Mouse (Mus musculus) CH12.LX (cell line): ENCODE measurements at regions not wholly inside any gene's neighbourhood (a gene's known extent, or its start where the extent isn't known, plus 50 kb on each side); places are given as distances from the start of the nearest gene placed in this dataset.

Experiments used
- DNase-seq: peaks from one replicate; pipeline ENCODE4 v3.0.0-alpha.2; 2013; ENCODE audit errors: extremely low read depth
- H3K27ac ChIP-seq: 2 replicates; pipeline ENCODE4 v1.5.1; 2012; ENCODE audit warnings: low read depth, mild to moderate bottlenecking, control low read depth, moderate library complexity; ENCODE audit not compliant: insufficient read depth
- H3K27me3 ChIP-seq: replicated peaks from 2 replicates; pipeline ENCODE3; 2012; ENCODE audit warnings: inconsistent platforms
- H3K36me3 ChIP-seq, 2 experiments: replicated peaks in 1 of 2; 2 replicates each; pipeline versions ENCODE3 to v1.6.1; 2012; ENCODE audit warnings: inconsistent platforms in 1 of 2, low read length in 1 of 2, mild to moderate bottlenecking in 1 of 2, mixed read lengths in 1 of 2, moderate library complexity in 1 of 2; ENCODE audit not compliant: control insufficient read depth in 1 of 2, insufficient read depth in 1 of 2
- H3K4me1 ChIP-seq, 2 experiments: 2 replicates each; pipeline ENCODE4 v1.6.1; 2012; ENCODE audit warnings: inconsistent platforms in 1 of 2, moderate library complexity in 1 of 2; ENCODE audit not compliant: insufficient read depth in 2 of 2, control insufficient read depth in 1 of 2
- H3K4me2 ChIP-seq: 2 replicates; pipeline ENCODE4 v1.6.1; 2012; ENCODE audit warnings: low read depth, mild to moderate bottlenecking, control low read depth; ENCODE audit not compliant: poor library complexity, insufficient read depth, severe bottlenecking
- H3K4me3 ChIP-seq, 3 experiments: fragments of 150-350 bp in 1 of 3; sonication (generic) in 1 of 3; replicated peaks in 1 of 3; 2 replicates each; pipeline versions ENCODE3 to v1.5.1; 2011 to 2012; ENCODE audit warnings: low read depth in 2 of 3, low read length in 2 of 3, mild to moderate bottlenecking in 2 of 3, moderate library complexity in 2 of 3, control low read depth in 1 of 3, improper control_type of control experiment in 1 of 3, inconsistent platforms in 1 of 3, mixed read lengths in 1 of 3; ENCODE audit not compliant: poor library complexity in 1 of 3
- H3K79me2 ChIP-seq: replicated peaks from 2 replicates; pipeline ENCODE4 v1.6.1; 2012; ENCODE audit warnings: mild to moderate bottlenecking, moderate library complexity; ENCODE audit not compliant: control insufficient read depth, poor library complexity, insufficient read depth, severe bottlenecking; ENCODE audit errors: extremely low read depth
- H3K9ac ChIP-seq: 2 replicates; pipeline ENCODE4 v1.6.1; 2012; ENCODE audit warnings: low read depth, mild to moderate bottlenecking, control low read depth, moderate library complexity; ENCODE audit not compliant: insufficient read depth
- H3K9me3 ChIP-seq: replicated peaks from 2 replicates; pipeline ENCODE3; 2012; ENCODE audit warnings: low read length, inconsistent platforms, mixed read lengths
- CHD1 ChIP-seq: IDR thresholded peaks from 2 replicates; pipeline ENCODE4 v1.6.1; 2012; ENCODE audit warnings: low read depth, low read length, improper control_type of control experiment, inconsistent platforms
- CTCF ChIP-seq, 2 experiments: IDR thresholded peaks in 1 of 2; conservative IDR thresholded peaks in 1 of 2; 2 replicates each; pipeline ENCODE4 v1.5.1; 2011 to 2012; ENCODE audit warnings: low read depth in 2 of 2, low read length in 2 of 2, improper control_type of control experiment in 1 of 2, inconsistent platforms in 1 of 2, mild to moderate bottlenecking in 1 of 2, moderate library complexity in 1 of 2
- E2F4 ChIP-seq: IDR thresholded peaks from 2 replicates; pipeline ENCODE4 v1.6.1; 2011; ENCODE audit warnings: low read depth, low read length, improper control_type of control experiment; ENCODE audit not compliant: insufficient replicate concordance
- ELF1 ChIP-seq: IDR thresholded peaks from 2 replicates; pipeline ENCODE4 v1.6.1; 2014; ENCODE audit warnings: low read depth, mild to moderate bottlenecking, inconsistent platforms, low read length, improper control_type of control experiment
- EP300 ChIP-seq: IDR thresholded peaks from 2 replicates; pipeline ENCODE4 v1.6.1; 2011; ENCODE audit warnings: low read length, improper control_type of control experiment
- IRF4 ChIP-seq: IDR thresholded peaks from 2 replicates; pipeline ENCODE4 v1.6.1; 2014; ENCODE audit warnings: low read depth, mild to moderate bottlenecking, inconsistent platforms, low read length, improper control_type of control experiment
- JUND ChIP-seq: conservative IDR thresholded peaks from 2 replicates; pipeline ENCODE4 v1.6.1; 2011; ENCODE audit warnings: low read depth, low read length, improper control_type of control experiment
- KAT2A ChIP-seq: IDR thresholded peaks from 2 replicates; pipeline ENCODE4 v1.6.1; 2012; ENCODE audit warnings: low read length, improper control_type of control experiment, inconsistent platforms; ENCODE audit not compliant: insufficient replicate concordance
- MAFK ChIP-seq: IDR thresholded peaks from 2 replicates; pipeline ENCODE4 v1.6.1; 2011; ENCODE audit warnings: low read length, improper control_type of control experiment; ENCODE audit not compliant: insufficient replicate concordance
- MAZ ChIP-seq: IDR thresholded peaks from 2 replicates; pipeline ENCODE4 v1.6.1; 2012; ENCODE audit warnings: low read depth, mild to moderate bottlenecking, inconsistent platforms, low read length, improper control_type of control experiment, moderate library complexity
- MEF2A ChIP-seq: IDR thresholded peaks from 2 replicates; pipeline ENCODE4 v1.6.1; 2014; ENCODE audit warnings: low read depth, mild to moderate bottlenecking, inconsistent platforms, low read length, improper control_type of control experiment, borderline replicate concordance
- MXI1 ChIP-seq: IDR thresholded peaks from 2 replicates; pipeline ENCODE4 v1.6.1; 2011; ENCODE audit warnings: mild to moderate bottlenecking, low read depth, low read length, improper control_type of control experiment
- MYC ChIP-seq: IDR thresholded peaks from 2 replicates; pipeline ENCODE4 v1.6.1; 2011; ENCODE audit warnings: low read depth, mild to moderate bottlenecking, improper control_type of control experiment, low read length
- NELFE ChIP-seq: IDR thresholded peaks from 2 replicates; pipeline ENCODE4 v1.6.1; 2011; ENCODE audit warnings: low read depth, low read length, improper control_type of control experiment
- NRF1 ChIP-seq: IDR thresholded peaks from 2 replicates; pipeline ENCODE4 v1.6.1; 2014; ENCODE audit warnings: low read depth, mild to moderate bottlenecking, inconsistent platforms, low read length, improper control_type of control experiment, moderate library complexity
- PAX5 ChIP-seq: IDR thresholded peaks from 2 replicates; pipeline ENCODE4 v1.6.1; 2012; ENCODE audit warnings: low read length, inconsistent platforms, mixed read lengths
- POLR2A ChIP-seq: IDR thresholded peaks from 2 replicates; pipeline ENCODE4 v1.6.1; 2011; ENCODE audit warnings: low read depth, mild to moderate bottlenecking, improper control_type of control experiment, low read length
- RAD21 ChIP-seq: IDR thresholded peaks from 2 replicates; pipeline ENCODE4 v1.6.1; 2011; ENCODE audit warnings: low read depth, mild to moderate bottlenecking, low read length, improper control_type of control experiment, moderate library complexity
- RCOR1 ChIP-seq: conservative IDR thresholded peaks from 2 replicates; pipeline ENCODE4 v1.6.1; 2012; ENCODE audit warnings: low read depth, mild to moderate bottlenecking, inconsistent platforms, low read length, improper control_type of control experiment
- SIN3A ChIP-seq: IDR thresholded peaks from 2 replicates; pipeline ENCODE4 v1.6.1; 2012; ENCODE audit warnings: low read length, improper control_type of control experiment, inconsistent platforms
- TBP ChIP-seq: conservative IDR thresholded peaks from 2 replicates; pipeline ENCODE4 v1.6.1; 2011; ENCODE audit warnings: low read depth, low read length, improper control_type of control experiment
- TCF12 ChIP-seq: IDR thresholded peaks from 2 replicates; pipeline ENCODE4 v1.6.1; 2014; ENCODE audit warnings: low read depth, mild to moderate bottlenecking, inconsistent platforms, low read length, improper control_type of control experiment
- UBTF ChIP-seq: IDR thresholded peaks from 2 replicates; pipeline ENCODE4 v1.6.1; 2012; ENCODE audit warnings: low read depth, mild to moderate bottlenecking, inconsistent platforms, low read length, improper control_type of control experiment, moderate library complexity
- USF2 ChIP-seq: conservative IDR thresholded peaks from 2 replicates; pipeline ENCODE4 v1.6.1; 2011; ENCODE audit warnings: low read depth, low read length, improper control_type of control experiment
- ZC3H11A ChIP-seq: IDR thresholded peaks from 2 replicates; pipeline ENCODE4 v1.6.1; 2012; ENCODE audit warnings: low read depth, mild to moderate bottlenecking, inconsistent platforms, low read length, improper control_type of control experiment
- ZMIZ1 ChIP-seq: IDR thresholded peaks from 2 replicates; pipeline ENCODE4 v1.6.1; 2012; ENCODE audit warnings: low read depth, mild to moderate bottlenecking, inconsistent platforms, low read length, improper control_type of control experiment
- dilution Hi-C: fragments of 300-500 bp; cut with MboI; formaldehyde crosslinking; loops from 2 replicates; pipeline ENCODE4 v1.14.3; 2020; ENCODE audit warnings: low sequenced_read_pairs; ENCODE audit not compliant: extremely low pct_unique_long_range_greater_than_20kb, extremely low pct_ligation_motif_present
- in situ Hi-C: fragments of 300-500 bp; cut with MboI; formaldehyde crosslinking; loops from 3 replicates; pipeline ENCODE4 v1.14.3; 2019; ENCODE audit warnings: low sequenced_read_pairs, low pct_ligation_motif_present, low pct_unique_long_range_greater_than_20kb, mixed read lengths

DNA sequence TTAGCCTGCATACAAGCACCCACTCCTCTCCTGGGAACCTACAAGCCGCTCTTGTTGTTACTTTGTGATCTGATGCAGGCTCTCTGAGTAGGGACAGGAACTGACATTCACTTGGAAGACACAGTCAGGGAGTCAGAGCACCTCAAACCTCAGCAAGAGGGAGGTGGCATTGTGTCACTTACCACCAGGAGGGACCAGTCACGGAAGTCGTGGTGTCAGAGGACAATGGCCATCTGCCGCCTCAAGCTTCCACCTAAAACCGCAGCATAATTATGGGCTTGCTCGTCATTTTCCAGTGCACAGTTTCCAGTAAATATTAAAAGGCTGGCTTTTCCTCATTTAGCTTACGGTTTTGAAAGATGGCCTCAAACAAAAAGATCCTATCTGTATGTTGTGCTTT, 78.1 kb upstream of the Mki67 start:
- no peak for DNase-seq
- dilution Hi-C loops (no loop called here), in situ Hi-C loops (no loop called here)
- no peaks in the 10 kb centered on the region for H3K9me3 ChIP-seq
- no peak overlapping the region for H3K4me3 ChIP-seq
- H3K9ac ChIP-seq, result no peak overlapping the region
- H3K27ac ChIP-seq, result no peak overlapping the region
- H3K4me2 ChIP-seq, result no peak overlapping the region
- peaks cover 48% of the 10 kb centered on the region for H3K27me3 ChIP-seq
- no peaks in the 10 kb centered on the region for H3K36me3 ChIP-seq
- H3K79me2 ChIP-seq, result no peaks in the 10 kb centered on the region
- peaks cover 0 to 6% of the 10 kb centered on the region in 2 experiments; a peak in 1 of 4 replicates for H3K4me1 ChIP-seq
- TF ChIP-seq CHD1 (no peak), USF2 (no peak), MAFK (no peak), EP300 (no peak), ELF1 (no peak), MAZ (no peak), ZC3H11A (no peak), KAT2A (no peak), SIN3A (no peak), MEF2A (no peak), RCOR1 (no peak), UBTF (no peak), TBP (no peak), ZMIZ1 (no peak), RAD21 (no peak), POLR2A (no peak)

GRCm38 (mm10) chr7:135794679-135795078, 78.5 kb upstream of the Mki67 start:
- H3K27me3 ChIP-seq, result peaks cover 48% of the 10 kb centered on the region
- no peak overlapping the region for H3K4me3 ChIP-seq
- H3K79me2 ChIP-seq, result no peaks in the 10 kb centered on the region
- no peak for DNase-seq
- no peak overlapping the region for H3K4me2 ChIP-seq
- in situ Hi-C loops (no loop called here), dilution Hi-C loops (no loop called here)
- no peak for TF ChIP-seq JUND
- no peak for TF ChIP-seq MXI1
- no peak for TF ChIP-seq RCOR1
- no peak for TF ChIP-seq ZMIZ1
- TF ChIP-seq MEF2A, result no peak
- no peak for TF ChIP-seq RAD21
- TF ChIP-seq ZC3H11A, result no peak
- TF ChIP-seq CTCF (conservative IDR thresholded peaks at IDR 0.05 in 1 of 2, IDR thresholded peaks at IDR 0.05 in 1 of 2; ENCODE audit: low read depth in 2 of 2, low read length in 2 of 2), result no peak
- no peak for TF ChIP-seq NELFE
- TF ChIP-seq MAZ, result no peak
- no peak for TF ChIP-seq USF2
- no peak for TF ChIP-seq TCF12
- no peak for TF ChIP-seq NRF1
- TF ChIP-seq TBP, result no peak
- TF ChIP-seq CHD1, result no peak
- TF ChIP-seq IRF4, result no peak
- TF ChIP-seq PAX5, result no peak
- TF ChIP-seq MYC, result no peak
- no peak for TF ChIP-seq UBTF
- no peak for TF ChIP-seq E2F4
- no peaks in the 10 kb centered on the region for H3K9me3 ChIP-seq
- H3K9ac ChIP-seq, result no peak overlapping the region
- no peaks in the 10 kb centered on the region for H3K36me3 ChIP-seq
- H3K27ac ChIP-seq, result no peak overlapping the region
- H3K4me1 ChIP-seq, result peaks cover 0 to 6% of the 10 kb centered on the region in 2 experiments; a peak in 1 of 4 replicates
